Comparison of ENCODE assay signal across 7 mouse cellular contexts in genomic region chr16:96884590-96884989, GRCm38 (mm10).
DNase-seq lines count a peak whose midpoint lies in the region; ATAC-seq and TF ChIP-seq lines count a peak whose summit lies in the region.
"Not testable (repeated sequence)": the region's sequence is repeated elsewhere in the genome, so short reads cannot be mapped to it uniquely, and the experiment has no call there.

No protein-coding gene starts in this region.

- not testable (repeated sequence) for H3K4me2 ChIP-seq in lung, embryonic 14.5 days

- not testable (repeated sequence) for H3K27ac ChIP-seq in lung, embryonic 14.5 days (ENCODE audit: low read depth)

- 76% methylated on average over 2 of the region's 3 CpGs for WGBS in lung, embryonic 14.5 days

- not testable (repeated sequence) for H3K4me3 ChIP-seq in lung, embryonic 14.5 days (ENCODE audit: low read depth, low read length)

- H3K9me3 ChIP-seq in lung, embryonic 14.5 days (ENCODE audit: low read depth, low read length): not testable (repeated sequence)

- not testable (repeated sequence) for H3K4me1 ChIP-seq in lung, embryonic 14.5 days (ENCODE audit: insufficient read depth)

- not testable (repeated sequence) for TF ChIP-seq CTCF in lung, embryonic 14.5 days (IDR thresholded peaks at IDR 0.05; ENCODE audit: low read depth)

- H3K27me3 ChIP-seq in lung, embryonic 14.5 days (ENCODE audit: insufficient read depth, low read length): not testable (repeated sequence)

- not testable (repeated sequence) for H3K36me3 ChIP-seq in lung, embryonic 14.5 days (ENCODE audit: insufficient read depth)

- DNase-seq in 3T3-L1 (ENCODE audit: low read depth, low spot score) (peak; percentile 71), MN1 (ENCODE audit: low spot score) (peak; percentile 82), NIH3T3 (ENCODE audit: low read depth) (peak; percentile 21), adipocyte (ENCODE audit: low spot score) (peak; percentile 31)
- DNase-seq in gastrocnemius, postnatal 14 days: peak; percentile 6
- DNase-seq in heart, adult 11 months: peak; percentile 27
- peak; percentile 4 for DNase-seq in lung, embryonic 14.5 days

- intact Hi-C loops in gastrocnemius, postnatal 14 days (cut with DNase I; ENCODE audit: low total_unique reads): not testable (repeated sequence)

- not testable (repeated sequence) for H3K9ac ChIP-seq in lung, embryonic 14.5 days

- not testable (repeated sequence) for ATAC-seq in lung, embryonic 14.5 days (ENCODE audit: insufficient read depth)

Comparison
In these comparisons a context has a peak if more than half of its experiments do, and no peak if none do; other contexts are left out.
1. DNase-seq: peak in every context shown above with its lines; median percentile 82 in MN1; 71 in 3T3-L1; 31 in adipocyte; 27 in heart, adult 11 months; 21 in NIH3T3; 6 in gastrocnemius, postnatal 14 days; 4 in lung, embryonic 14.5 days.